Mouse (Mus musculus) limb, embryonic 13.5 days (tissue): ENCODE measurements around the gene Tmem41a. TPM values are rescaled to one million over a fixed set of nuclear protein-coding genes. Genes with fewer than 3 reads are reported as not detected.

ENCODE experiments used
- ATAC-seq: fragments of 200-750 bp; cut with Nextera tagmentation; 2 replicates; pipeline ENCODE4 v1.8.0; 2017; ENCODE audit warnings: low read depth, moderate number of reproducible peaks, moderate TSS enrichment; ENCODE audit not compliant: low FRiP score
- H3K27ac ChIP-seq: fragments of 300-500 bp; sonication (generic); 2 replicates; pipeline ENCODE4 v1.5.1; 2015; ENCODE audit warnings: inconsistent platforms, mild to moderate bottlenecking, moderate library complexity
- H3K27me3 ChIP-seq: fragments of 300-500 bp; sonication (generic); 2 replicates; pipeline ENCODE4 v1.6.1; 2015; ENCODE audit warnings: mild to moderate bottlenecking, inconsistent platforms
- H3K36me3 ChIP-seq: fragments of 300-500 bp; sonication (generic); 2 replicates; pipeline ENCODE4 v1.6.1; 2015; ENCODE audit warnings: inconsistent platforms, mild to moderate bottlenecking, moderate library complexity
- H3K4me1 ChIP-seq: fragments of 300-500 bp; sonication (generic); 2 replicates; pipeline ENCODE4 v1.6.1; 2015; ENCODE audit warnings: inconsistent platforms
- H3K4me2 ChIP-seq: fragments of 300-500 bp; sonication (generic); replicated peaks from 2 replicates; pipeline ENCODE4 v1.6.1; 2015; ENCODE audit warnings: inconsistent platforms, mild to moderate bottlenecking, moderate library complexity
- H3K4me3 ChIP-seq: fragments of 300-500 bp; sonication (generic); 2 replicates; pipeline ENCODE4 v1.5.1; 2015; ENCODE audit warnings: moderate library complexity, mild to moderate bottlenecking, inconsistent platforms
- H3K9ac ChIP-seq: fragments of 300-500 bp; sonication (generic); 2 replicates; pipeline ENCODE4 v1.6.1; 2015; ENCODE audit warnings: mild to moderate bottlenecking, inconsistent platforms
- H3K9me3 ChIP-seq: fragments of 300-500 bp; sonication (generic); 2 replicates; pipeline ENCODE4 v1.6.1; 2016; ENCODE audit warnings: inconsistent platforms
- WGBS: fragments of 180-500 bp; shearing (Covaris S2); methylation state at CpG from one replicate; pipeline ENCODE4 v1.1.7; 2015; 5-methylcytosine and 5-hydroxymethylcytosine counted together
- polyA plus RNA-seq: library from polyadenylated mRNA; unstranded; fragments of >200 nt; fragmentation: Nextera tagmentation; extraction: Ambion mirVana; gene quantifications from 2 replicates; pipeline ENCODE4 v1.2.1, GENCODE M21; 2015

The Tmem41a gene
- polyA plus RNA-seq, 1 experiment from 2014 or later: 35.9 TPM

- 92% methylated on average over 6 of the region's 6 CpGs for WGBS
Observed at GRCm38 (mm10) chr16:21893890-21894289, 53.5 kb downstream of the Tmem41a start.

GRCm38 (mm10) chr16:21887601-21888000 lies 59.8 kb downstream of the Tmem41a start:
- 79% methylated on average over 2 of the region's 2 CpGs for WGBS
- H3K9ac ChIP-seq: no peak overlapping the region
- H3K9me3 ChIP-seq: no peaks in the 10 kb centered on the region
- H3K36me3 ChIP-seq: peaks cover 5% of the 10 kb centered on the region
- H3K4me2 ChIP-seq: no peak overlapping the region
- H3K4me3 ChIP-seq: no peak overlapping the region
- H3K27me3 ChIP-seq: no peaks in the 10 kb centered on the region
- H3K27ac ChIP-seq: no peak overlapping the region
- no peaks in the 10 kb centered on the region for H3K4me1 ChIP-seq
- no peak for ATAC-seq

More at GRCm38 (mm10) chr16:21893890-21894289, 53.5 kb downstream of the Tmem41a start:
- Histone ChIP-seq H3K4me1 (no peaks in the 10 kb centered on the region), H3K27ac (no peak overlapping the region), H3K4me2 (no peak overlapping the region), H3K27me3 (no peaks in the 10 kb centered on the region), H3K36me3 (peaks cover 5% of the 10 kb centered on the region), H3K9ac (no peak overlapping the region), H3K9me3 (no peaks in the 10 kb centered on the region), H3K4me3 (no peak overlapping the region)
- ATAC-seq: no peak

Other genes with a start within 250 kb of the Tmem41a start
- 2.6 and 2.9 TPM in 2 replicates for gene Ehhadh, start 159.7 kb downstream of the Tmem41a start, polyA plus RNA-seq
- gene Map3k13, start 153.2 kb downstream of the Tmem41a start, polyA plus RNA-seq: 0.87 and 1.0 TPM in 2 replicates
- gene Liph, start 48.1 kb upstream of the Tmem41a start, polyA plus RNA-seq: 0.94 and 1.1 TPM in 2 replicates
- gene Senp2, start 61.9 kb upstream of the Tmem41a start, polyA plus RNA-seq: 48.1 and 52.7 TPM in 2 replicates
- gene Igf2bp2, start 215.7 kb upstream of the Tmem41a start, polyA plus RNA-seq: 110 and 117 TPM in 2 replicates